25 mouse cellular contexts compared by ENCODE assay signal in genomic region chr2:152339631-152340179, GRCm38 (mm10). TPM values are rescaled to one million over a fixed set of nuclear protein-coding genes. Genes with fewer than 3 reads are reported as not detected.
DNase-seq lines count a peak whose midpoint lies in the region; ATAC-seq and TF ChIP-seq lines count a peak whose summit lies in the region.
"Had no signal": no experiment of that assay in that cellular context is flagged by ENCODE, and none has a peak within 500 bp of the region (broad histone marks: within the 10 kb centered on the region; RNA-seq: fewer than 3 reads in every experiment).

No protein-coding gene starts in this region.

- TF ChIP-seq POLR2A in cerebellum, adult 2 months (IDR thresholded peaks at IDR 0.05; ENCODE audit: borderline replicate concordance, insufficient read depth, low read length): no peak

- peaks cover 35% of the 10 kb centered on the region for H3K36me3 ChIP-seq in ES-E14 (ENCODE audit: control insufficient read depth, insufficient read depth, low read length, poor library complexity, severe bottlenecking)
- H3K36me3 ChIP-seq in neural tube, embryonic 15.5 days: no peaks in the 10 kb centered on the region
- H3K36me3 ChIP-seq: heart, embryonic 10.5 days; limb, embryonic 15.5 days; midbrain, embryonic 13.5 days; neural tube, embryonic 13.5 days; stomach, embryonic 15.5 days had no signal

- no peak for TF ChIP-seq CTCF in cerebellum, adult 2 months (IDR thresholded peaks at IDR 0.05; ENCODE audit: borderline replicate concordance, insufficient read depth, low read depth, low read length)

- no peaks in the 10 kb centered on the region for H3K27me3 ChIP-seq in cerebellum, adult 2 months (ENCODE audit: control insufficient read depth, insufficient read depth, low read length)
- no peaks in the 10 kb centered on the region for H3K27me3 ChIP-seq in neural tube, embryonic 15.5 days (replicated peaks)
- H3K27me3 ChIP-seq: limb, embryonic 15.5 days; stomach, embryonic 15.5 days had no signal

- H3K27ac ChIP-seq in ES-E14 (ENCODE audit: insufficient read depth, low read depth, low read length, poor library complexity, severe bottlenecking): no peak overlapping the region
- H3K27ac ChIP-seq in cerebellum, adult 2 months (ENCODE audit: insufficient read depth, low read length): no peak overlapping the region
- H3K27ac ChIP-seq in neural tube, embryonic 15.5 days (replicated peaks): no peak overlapping the region
- H3K27ac ChIP-seq: gastrocnemius, adult 2 months; heart, embryonic 10.5 days; limb, embryonic 15.5 days; liver, embryonic 14.5 days; midbrain, embryonic 13.5 days; neural tube, embryonic 13.5 days; stomach, embryonic 15.5 days had no signal

- no peaks in the 10 kb centered on the region for H3K9me3 ChIP-seq in ES-E14 (ENCODE audit: control insufficient read depth, insufficient read depth, low read depth, low read length)
- no peaks in the 10 kb centered on the region for H3K9me3 ChIP-seq in neural tube, embryonic 15.5 days (replicated peaks)
- H3K9me3 ChIP-seq: heart, embryonic 10.5 days; limb, embryonic 15.5 days; midbrain, embryonic 13.5 days; neural tube, embryonic 13.5 days; stomach, embryonic 15.5 days had no signal

- ATAC-seq in cerebellum, adult (ENCODE audit: insufficient number of reproducible peaks, low FRiP score, low TSS enrichment): no peak
- ATAC-seq in neural tube, embryonic 15.5 days (ENCODE audit: low FRiP score): no peak
- ATAC-seq: hindbrain, embryonic 16.5 days; intestine, embryonic 16.5 days; midbrain, embryonic 13.5 days had no signal

- WGBS in cerebellum, adult 2 months: 27% methylated on average over 22 of the region's 22 CpGs
- WGBS in neural tube, embryonic 15.5 days: 83% methylated on average over 22 of the region's 22 CpGs

- peak overlapping the region; percentile 2 to 46; a peak in 3 of 4 replicates for H3K4me3 ChIP-seq in ES-E14 (ENCODE audit: insufficient read depth in 1 of 2, low read depth in 1 of 2, low read length in 2 of 2, poor library complexity in 1 of 2, severe bottlenecking in 1 of 2)
- H3K4me3 ChIP-seq in cerebellum, adult 2 months (replicated peaks; ENCODE audit: insufficient read depth, low read depth, low read length): no peak overlapping the region
- no peak overlapping the region for H3K4me3 ChIP-seq in neural tube, embryonic 15.5 days (replicated peaks)
- H3K4me3 ChIP-seq: gastrocnemius, adult 2 months; heart, embryonic 10.5 days; limb, embryonic 15.5 days; midbrain, embryonic 13.5 days; neural tube, embryonic 13.5 days; stomach, embryonic 15.5 days had no signal

- H3K9ac ChIP-seq in ES-E14 (ENCODE audit: insufficient read depth, low read depth, low read length, poor library complexity, severe bottlenecking): peak overlapping the region; percentile 62
- H3K9ac ChIP-seq in neural tube, embryonic 15.5 days (replicated peaks): no peak overlapping the region
- H3K9ac ChIP-seq: limb, embryonic 15.5 days; liver, embryonic 14.5 days; lung, embryonic 14.5 days; midbrain, embryonic 13.5 days; neural tube, embryonic 13.5 days; stomach, embryonic 15.5 days had no signal

- H3K4me2 ChIP-seq in neural tube, embryonic 15.5 days: no peak overlapping the region
- H3K4me2 ChIP-seq: limb, embryonic 15.5 days; lung, embryonic 14.5 days; midbrain, embryonic 13.5 days; neural tube, embryonic 13.5 days; stomach, embryonic 15.5 days had no signal

- peak; percentile 65 for DNase-seq in cerebellum, adult 11-12 months
- no peak for DNase-seq in ES-E14 (ENCODE audit: low read depth, low spot score)
- DNase-seq in cerebellum, adult 2 months: peak; percentile 67 to 71
- peak; percentile 73 to 82 for DNase-seq in cerebellum, postnatal 25 days
- DNase-seq in layer of hippocampus, adult 8-10 months (ENCODE audit: low spot score in 2 of 2): no peak
- no peak for DNase-seq in adipocyte (ENCODE audit: low spot score)
- DNase-seq: gastrocnemius, adult 2 months; kidney, postnatal 36 days; lung, embryonic 14.5 days; right cerebral cortex, adult 18-20 months; right cerebral cortex, postnatal 4 days; thymus, adult 18-20 months; thymus, postnatal 36 days had no signal

- in situ Hi-C loops in ES-E14 (cut with MboI; ENCODE audit: low sequenced_read_pairs in 2 of 2, unreplicated experiment in 2 of 2): no loop called here

- peaks cover 0 to 18% of the 10 kb centered on the region in 2 experiments; a peak in 2 of 4 replicates for H3K4me1 ChIP-seq in ES-E14 (ENCODE audit: control insufficient read depth in 2 of 2, insufficient read depth in 2 of 2, low read length in 2 of 2, poor library complexity in 1 of 2)
- no peaks in the 10 kb centered on the region; the same call in 1 of the 2 replicates for H3K4me1 ChIP-seq in cerebellum, adult 2 months (ENCODE audit: control insufficient read depth, insufficient read depth, low read length)
- peaks cover 16% of the 10 kb centered on the region for H3K4me1 ChIP-seq in neural tube, embryonic 15.5 days

TF ChIP-seq in ES-E14, 5 proteins besides CTCF, POLR2A, EP300 and RAD21:
- no peak for TF ChIP-seq HCFC1 (IDR thresholded peaks at IDR 0.05; ENCODE audit: borderline replicate concordance, insufficient read depth, low read length)
- no peak for TF ChIP-seq ZNF384 (IDR thresholded peaks at IDR 0.05; ENCODE audit: low read depth, low read length)
- no peak for TF ChIP-seq CHD2 (IDR thresholded peaks at IDR 0.05; ENCODE audit: low read depth, low read length)
- TF ChIP-seq ZC3H11A (IDR thresholded peaks at IDR 0.05; ENCODE audit: borderline replicate concordance, low read depth, low read length): no peak
- TF ChIP-seq MAFK (IDR thresholded peaks at IDR 0.05; ENCODE audit: insufficient read depth, low read depth, low read length): no peak

RNA-seq across cellular contexts. Expression of gene Trib3, which starts 4.1 kb away (rescaled TPM):
- 18.5 and 29.2 TPM in 2 replicates for total RNA-seq in ES-E14 (2012; rRNA removed)
- 1.1 TPM in 2 replicates for polyA plus RNA-seq in cerebellum, adult 2 months (2012; rRNA removed)
- polyA plus RNA-seq in neural tube, embryonic 15.5 days (2015; fragmentation: Nextera tagmentation; extraction: Ambion mirVana): 1.8 and 1.9 TPM in 2 replicates
- 1 to 10 TPM; 1.2 to 2.4 (median 1.4) TPM for total RNA-seq in layer of hippocampus, adult 8-10 months (2022)

RNA-seq across cellular contexts. Expression of gene Rbck1, which starts 7.3 kb away (rescaled TPM):
- total RNA-seq in ES-E14 (2012; rRNA removed): 69.9 and 113 TPM in 2 replicates
- 205 and 208 TPM in 2 replicates for polyA plus RNA-seq in cerebellum, adult 2 months (2012; rRNA removed)
- polyA plus RNA-seq in neural tube, embryonic 15.5 days (2015; fragmentation: Nextera tagmentation; extraction: Ambion mirVana): 99.8 and 109 TPM in 2 replicates
- total RNA-seq in layer of hippocampus, adult 8-10 months (2022): 100 to 1,000 TPM; 108 to 121 (median 111) TPM

RNA-seq across cellular contexts. Expression of gene Nrsn2, which starts 36.7 kb away (rescaled TPM):
- total RNA-seq in ES-E14 (2012; rRNA removed): 2.1 and 3.3 TPM in 2 replicates
- 124 and 142 TPM in 2 replicates for polyA plus RNA-seq in cerebellum, adult 2 months (2012; rRNA removed)
- 50.9 and 60.3 TPM in 2 replicates for polyA plus RNA-seq in neural tube, embryonic 15.5 days (2015; fragmentation: Nextera tagmentation; extraction: Ambion mirVana)
- 100 to 1,000 TPM in 2 of 4 experiments, 10 to 100 TPM in 2; 90.3 to 104 (median 96.4) TPM for total RNA-seq in layer of hippocampus, adult 8-10 months (2022)
- total RNA-seq: gastrocnemius, adult 2 months; hematopoietic stem cell, adult 5-6 weeks; megakaryocyte, adult 5-6 weeks had no signal
- polyA plus RNA-seq: liver, embryonic 14.5 days; lung, embryonic 14.5 days had no signal

RNA-seq across cellular contexts. Expression of gene Tbc1d20, which starts 46.1 kb away (rescaled TPM):
- 18.7 and 20.2 TPM in 2 replicates for total RNA-seq in ES-E14 (2012; rRNA removed)
- polyA plus RNA-seq in cerebellum, adult 2 months (2012; rRNA removed): 38.7 and 40.9 TPM in 2 replicates
- polyA plus RNA-seq in neural tube, embryonic 15.5 days (2015; fragmentation: Nextera tagmentation; extraction: Ambion mirVana): 30.1 and 34.0 TPM in 2 replicates
- 10 to 100 TPM; 48.3 to 55.9 (median 50.5) TPM for total RNA-seq in layer of hippocampus, adult 8-10 months (2022)

RNA-seq across cellular contexts. Expression of gene Sox12, which starts 58.2 kb away (rescaled TPM):
- 7.4 and 9.1 TPM in 2 replicates for total RNA-seq in ES-E14 (2012; rRNA removed)
- polyA plus RNA-seq in cerebellum, adult 2 months (2012; rRNA removed): 11.1 and 12.1 TPM in 2 replicates
- 10.1 and 12.1 TPM in 2 replicates for polyA plus RNA-seq in neural tube, embryonic 15.5 days (2015; fragmentation: Nextera tagmentation; extraction: Ambion mirVana)
- 10 to 100 TPM; 13.7 to 17.3 (median 16.5) TPM for total RNA-seq in layer of hippocampus, adult 8-10 months (2022)

Comparison
In these comparisons a context has a peak if more than half of its experiments do, and no peak if none do; other contexts are left out.
1. DNase-seq: peak in cerebellum, adult 11-12 months (single experiment), cerebellum, adult 2 months (2 of 2) and cerebellum, postnatal 25 days (2 of 2); none in ES-E14 (single experiment), layer of hippocampus, adult 8-10 months (0 of 2) and adipocyte (single experiment).
2. H3K4me3 ChIP-seq: peak in ES-E14 (2 of 2); none in cerebellum, adult 2 months (single experiment) and neural tube, embryonic 15.5 days (single experiment).
3. RNA of gene Nrsn2, which starts 36.7 kb away (total RNA-seq): 90.3 to 104 TPM in layer of hippocampus, adult 8-10 months; 2.1 to 3.3 TPM in ES-E14; every median in the first group is over 10 times any median in the second.